Mouse (Mus musculus) forebrain, embryonic 13.5 days (tissue): ENCODE data around the gene Slc16a12. TPM values are rescaled to one million over a fixed set of nuclear protein-coding genes. Genes with fewer than 3 reads are reported as not detected.
"Not testable (repeated sequence)": the region's sequence is repeated elsewhere in the genome, so short reads cannot be mapped to it uniquely, and the experiment has no call there.

ENCODE experiments used
- ATAC-seq: fragments of 200-750 bp; cut with Nextera tagmentation; 2 replicates; pipeline ENCODE4 v1.8.0; 2017
- H3K27ac ChIP-seq: fragments of 300-500 bp; sonication (generic); 2 replicates; pipeline ENCODE4 v1.5.1; 2015; ENCODE audit warnings: inconsistent platforms, mild to moderate bottlenecking, moderate library complexity
- H3K27me3 ChIP-seq: fragments of 300-500 bp; sonication (generic); 2 replicates; pipeline ENCODE4 v1.6.1; 2015; ENCODE audit warnings: mild to moderate bottlenecking, inconsistent platforms
- H3K36me3 ChIP-seq: fragments of 300-500 bp; sonication (generic); 2 replicates; pipeline ENCODE4 v1.6.1; 2015; ENCODE audit warnings: mild to moderate bottlenecking, inconsistent platforms; ENCODE audit not compliant: poor library complexity, severe bottlenecking
- H3K4me1 ChIP-seq: fragments of 300-500 bp; sonication (generic); 2 replicates; pipeline ENCODE4 v1.6.1; 2015; ENCODE audit warnings: inconsistent platforms
- H3K4me2 ChIP-seq: fragments of 300-500 bp; sonication (generic); 2 replicates; pipeline ENCODE4 v1.6.1; 2015; ENCODE audit warnings: inconsistent platforms, mild to moderate bottlenecking, moderate library complexity
- H3K4me3 ChIP-seq: fragments of 300-500 bp; sonication (generic); 2 replicates; pipeline ENCODE4 v1.5.1; 2015; ENCODE audit warnings: mild to moderate bottlenecking, inconsistent platforms
- H3K9ac ChIP-seq: fragments of 300-500 bp; sonication (generic); 2 replicates; pipeline ENCODE4 v1.6.1; 2015; ENCODE audit warnings: mild to moderate bottlenecking, inconsistent platforms
- H3K9me3 ChIP-seq: fragments of 300-500 bp; sonication (generic); replicated peaks from 2 replicates; pipeline ENCODE4 v1.6.1; 2016; ENCODE audit warnings: inconsistent platforms
- WGBS: fragments of 180-500 bp; shearing (Covaris S2); methylation state at CpG from one replicate; pipeline ENCODE4 v1.1.7; 2015; 5-methylcytosine and 5-hydroxymethylcytosine counted together
- polyA plus RNA-seq: library from polyadenylated mRNA; unstranded; fragments of >200 nt; fragmentation: Nextera tagmentation; extraction: Ambion mirVana; gene quantifications from 2 replicates; pipeline ENCODE4 v1.2.1, GENCODE M21; 2015

Slc16a12 gene
- polyA plus RNA-seq, 1 experiment from 2014 or later, result 1.8 TPM

DNA sequence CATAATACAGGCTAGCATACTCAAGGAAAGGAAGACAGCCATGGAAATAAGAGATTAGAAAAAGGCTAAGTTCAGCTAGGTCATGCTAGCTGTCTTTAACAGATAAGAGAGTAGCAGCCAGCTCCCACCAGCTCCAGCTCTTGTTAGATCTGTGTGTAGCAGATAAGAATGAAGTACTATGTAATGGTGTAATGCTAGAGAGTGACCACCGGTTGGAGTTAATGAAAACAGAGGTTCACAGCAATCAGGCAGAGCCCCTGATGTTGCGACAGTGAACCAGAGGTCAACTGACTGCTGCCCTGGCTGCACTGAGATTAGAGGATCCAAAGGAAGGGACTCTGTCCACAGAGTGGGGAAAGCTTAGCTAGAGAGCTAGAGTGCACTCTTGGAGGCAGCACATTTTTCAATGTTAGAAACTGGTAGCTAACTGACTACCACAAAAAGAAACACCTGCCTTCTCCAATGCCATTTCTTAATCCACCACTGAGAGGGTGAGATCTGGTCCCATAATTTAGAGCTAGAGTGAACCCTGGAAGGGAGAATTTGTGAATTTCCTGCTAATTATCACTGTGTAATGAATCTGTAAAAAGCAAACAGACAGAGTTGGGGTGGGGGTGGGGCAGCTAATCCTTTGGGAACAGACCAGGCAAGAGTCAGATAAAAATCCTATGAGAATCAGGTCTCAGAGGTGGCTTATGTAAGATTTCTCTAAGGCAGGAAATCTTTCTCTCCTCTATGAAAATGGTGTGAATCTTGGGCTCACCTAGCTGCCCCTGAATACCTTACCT is 90.4 kb downstream of the Slc16a12 start:
- no peaks in the 10 kb centered on the region for H3K4me1 ChIP-seq
- H3K27ac ChIP-seq, result no peak overlapping the region
- WGBS, result 32% methylated on average over 2 of the region's 2 CpGs
- H3K9me3 ChIP-seq, result no peaks in the 10 kb centered on the region
- H3K36me3 ChIP-seq, result no peaks in the 10 kb centered on the region
- no peak overlapping the region for H3K4me2 ChIP-seq
- no peak for ATAC-seq
- H3K27me3 ChIP-seq, result no peaks in the 10 kb centered on the region
- H3K4me3 ChIP-seq, result no peak overlapping the region
- no peak overlapping the region for H3K9ac ChIP-seq

DNA sequence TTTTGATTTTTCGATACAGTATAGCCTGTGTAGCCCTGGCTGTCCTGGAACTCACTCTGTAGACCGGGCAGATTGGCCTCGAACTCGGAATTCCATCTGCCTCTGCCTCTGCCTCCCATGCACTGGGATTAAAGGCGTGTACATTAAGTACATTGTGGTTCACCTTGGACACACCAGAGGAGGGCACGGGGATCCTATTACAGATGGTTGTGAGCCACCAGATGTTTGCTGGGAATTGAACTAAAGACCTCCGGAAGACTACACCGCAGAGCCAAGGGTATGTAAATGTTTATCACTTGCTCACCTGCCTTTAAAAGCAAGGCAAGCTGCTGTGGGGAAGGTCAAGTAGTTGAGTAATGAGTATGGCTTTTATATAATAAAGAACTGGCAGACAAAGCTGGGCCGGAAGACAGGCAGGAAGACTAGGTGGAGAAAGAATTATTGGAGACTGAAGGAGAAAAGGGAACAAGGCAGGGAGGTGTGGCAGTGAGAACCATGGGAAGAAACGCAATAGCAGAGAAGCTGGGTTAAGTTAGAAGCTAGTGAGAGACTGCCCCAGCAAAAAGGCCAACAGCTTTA is 91.8 kb downstream of the Slc16a12 start:
- Histone ChIP-seq H3K27me3 (no peaks in the 10 kb centered on the region), H3K4me3 (no peak overlapping the region), H3K4me2 (no peak overlapping the region), H3K4me1 (no peaks in the 10 kb centered on the region), H3K9me3 (no peaks in the 10 kb centered on the region), H3K36me3 (no peaks in the 10 kb centered on the region), H3K27ac (no peak overlapping the region), H3K9ac (no peak overlapping the region)
- no peak for ATAC-seq
- 86% methylated on average over 10 of the region's 10 CpGs for WGBS

DNA sequence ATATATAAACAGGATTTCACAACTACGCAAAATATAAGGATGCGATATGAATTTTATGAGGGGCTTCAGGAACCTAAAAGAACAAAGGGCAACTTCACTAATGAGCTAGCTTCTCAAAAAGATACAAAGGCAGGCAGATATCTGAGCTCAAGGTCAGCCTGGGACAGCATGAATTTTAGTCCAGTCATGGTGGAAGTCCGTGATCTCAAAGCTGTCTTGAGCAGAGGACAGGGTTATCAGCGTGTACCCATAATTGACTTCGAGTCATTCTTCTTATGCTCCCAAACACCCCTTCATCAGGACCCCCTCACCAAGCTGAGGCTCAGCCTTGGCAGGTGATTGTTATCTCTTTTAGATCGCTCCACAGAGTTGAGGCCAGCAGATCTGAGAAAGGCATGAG is 96.1 kb downstream of the Slc16a12 start:
- no peak for ATAC-seq

DNA sequence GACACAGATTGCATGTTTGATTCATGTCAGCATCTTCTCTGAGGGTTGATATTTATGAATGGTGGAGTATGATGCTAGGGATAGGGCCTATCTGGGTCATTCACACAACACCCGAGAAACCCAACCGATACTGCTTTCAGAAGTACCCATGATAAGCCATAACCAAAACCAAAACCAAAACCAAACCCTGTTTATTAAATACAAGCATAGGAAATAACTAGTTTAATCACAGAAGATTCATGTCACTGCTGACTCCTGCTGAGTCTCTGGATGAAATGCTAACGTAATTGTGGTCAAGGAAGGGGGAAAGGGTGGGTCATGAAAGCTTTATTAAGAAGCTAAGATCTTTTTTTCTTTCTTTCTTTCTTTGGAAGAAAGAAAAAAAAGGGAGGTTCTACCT is 96.8 kb downstream of the Slc16a12 start:
- no peak overlapping the region for H3K9ac ChIP-seq
- H3K27ac ChIP-seq, result no peak overlapping the region
- 92% methylated on average over 3 of the region's 3 CpGs for WGBS
- H3K9me3 ChIP-seq, result no peaks in the 10 kb centered on the region
- no peak for ATAC-seq
- no peak overlapping the region for H3K4me3 ChIP-seq
- no peak overlapping the region for H3K4me2 ChIP-seq
- H3K27me3 ChIP-seq, result no peaks in the 10 kb centered on the region
- H3K4me1 ChIP-seq, result no peaks in the 10 kb centered on the region
- no peaks in the 10 kb centered on the region for H3K36me3 ChIP-seq

More for the DNA sequence above, 96.1 kb downstream of the Slc16a12 start:
- Histone ChIP-seq H3K27ac (no peak overlapping the region), H3K4me1 (no peaks in the 10 kb centered on the region), H3K4me2 (no peak overlapping the region), H3K9me3 (no peaks in the 10 kb centered on the region), H3K36me3 (no peaks in the 10 kb centered on the region), H3K9ac (no peak overlapping the region), H3K4me3 (no peak overlapping the region), H3K27me3 (no peaks in the 10 kb centered on the region)
- WGBS, result 87% methylated on average over 6 of the region's 6 CpGs

DNA sequence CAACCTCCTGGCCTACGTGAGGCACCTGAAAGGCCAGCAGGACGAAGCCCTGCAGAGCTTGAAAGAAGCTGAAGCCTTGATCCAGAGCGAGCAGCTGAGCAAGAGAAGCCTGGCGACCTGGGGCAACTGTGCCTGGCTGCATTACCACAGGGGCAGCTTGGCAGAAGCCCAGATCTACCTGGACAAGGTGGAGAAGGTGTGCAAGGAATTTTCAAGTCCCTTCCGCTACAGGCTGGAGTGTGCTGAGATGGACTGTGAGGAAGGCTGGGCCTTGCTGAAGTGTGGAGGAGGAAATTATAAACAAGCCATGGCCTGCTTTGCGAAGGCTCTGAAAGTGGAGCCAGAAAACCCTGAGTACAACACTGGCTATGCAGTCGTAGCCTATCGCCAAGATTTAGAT is 99.5 kb downstream of the Slc16a12 start:
- H3K4me3 ChIP-seq, ATAC-seq, H3K4me1 ChIP-seq, H3K9me3 ChIP-seq, H3K27ac ChIP-seq, H3K4me2 ChIP-seq, H3K9ac ChIP-seq, H3K27me3 ChIP-seq, H3K36me3 ChIP-seq: not testable (repeated sequence)
- 91% methylated on average over 8 of the region's 8 CpGs for WGBS

DNA sequence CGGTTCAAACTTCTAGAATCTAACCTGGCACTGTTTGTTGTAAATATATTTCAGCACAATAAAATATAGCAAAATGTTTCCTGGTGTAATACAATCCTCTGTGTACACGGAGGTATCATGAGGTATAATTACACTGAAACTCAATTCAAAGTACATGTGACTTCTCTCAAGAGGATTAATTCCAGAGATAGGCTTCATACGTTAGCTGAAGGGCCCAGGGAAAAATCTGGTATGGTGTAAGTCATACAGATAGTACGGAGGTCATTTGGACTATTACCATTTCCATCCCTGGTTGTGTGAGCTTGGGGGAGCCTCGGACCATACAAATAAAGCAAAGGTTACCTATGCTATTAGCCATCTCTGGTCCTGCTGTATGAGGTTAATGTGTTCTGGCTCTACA is 104.5 kb downstream of the Slc16a12 start:
- ATAC-seq, result no peak
- Histone ChIP-seq H3K9ac (no peak overlapping the region), H3K4me1 (no peaks in the 10 kb centered on the region), H3K9me3 (no peaks in the 10 kb centered on the region), H3K36me3 (no peaks in the 10 kb centered on the region), H3K27ac (no peak overlapping the region), H3K4me2 (no peak overlapping the region), H3K27me3 (no peaks in the 10 kb centered on the region), H3K4me3 (no peak overlapping the region)
- 86% methylated on average over 5 of the region's 5 CpGs for WGBS

DNA sequence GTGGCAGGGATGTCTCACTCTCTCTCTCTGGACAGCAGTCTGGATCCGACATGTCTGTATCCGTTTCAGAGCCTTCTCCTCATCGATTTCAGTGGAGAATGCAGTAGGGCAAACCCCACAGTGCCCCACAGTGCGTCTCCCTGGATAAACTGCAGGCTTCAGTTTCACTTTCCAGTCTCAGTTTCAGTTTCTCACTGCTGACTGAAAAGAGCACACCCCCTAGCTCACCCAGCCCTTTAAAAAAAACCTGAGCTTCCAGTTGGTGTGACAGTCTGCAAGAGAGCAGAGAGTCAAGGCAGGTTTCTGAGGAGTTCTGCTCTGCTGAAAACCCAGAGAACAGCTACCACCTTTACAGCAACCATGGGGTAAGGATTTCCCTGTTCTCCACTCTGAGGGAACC is 106.5 kb downstream of the Slc16a12 start, which contains the start of the genes Ifit1bl2 and Ifit1:
TSS of gene Ifit1bl2 (minus strand) at position 121 of the 400 bp plus-strand sequence.
TSS of gene Ifit1 (plus strand) at position 249 of the 400 bp plus-strand sequence.
- no peak for ATAC-seq
- Histone ChIP-seq H3K4me2 (no peak within 1 kb of the TSS), H3K4me3 (no peak within 1 kb of the TSS), H3K9me3 (no peaks in the 10 kb centered on the region), H3K9ac (no peak within 1 kb of the TSS), H3K27ac (no peak within 1 kb of the TSS), H3K4me1 (no peaks in the 10 kb centered on the region), H3K36me3 (no peaks in the 10 kb centered on the region), H3K27me3 (no peaks in the 10 kb centered on the region)
- 67% methylated on average over 4 of the region's 4 CpGs for WGBS

DNA sequence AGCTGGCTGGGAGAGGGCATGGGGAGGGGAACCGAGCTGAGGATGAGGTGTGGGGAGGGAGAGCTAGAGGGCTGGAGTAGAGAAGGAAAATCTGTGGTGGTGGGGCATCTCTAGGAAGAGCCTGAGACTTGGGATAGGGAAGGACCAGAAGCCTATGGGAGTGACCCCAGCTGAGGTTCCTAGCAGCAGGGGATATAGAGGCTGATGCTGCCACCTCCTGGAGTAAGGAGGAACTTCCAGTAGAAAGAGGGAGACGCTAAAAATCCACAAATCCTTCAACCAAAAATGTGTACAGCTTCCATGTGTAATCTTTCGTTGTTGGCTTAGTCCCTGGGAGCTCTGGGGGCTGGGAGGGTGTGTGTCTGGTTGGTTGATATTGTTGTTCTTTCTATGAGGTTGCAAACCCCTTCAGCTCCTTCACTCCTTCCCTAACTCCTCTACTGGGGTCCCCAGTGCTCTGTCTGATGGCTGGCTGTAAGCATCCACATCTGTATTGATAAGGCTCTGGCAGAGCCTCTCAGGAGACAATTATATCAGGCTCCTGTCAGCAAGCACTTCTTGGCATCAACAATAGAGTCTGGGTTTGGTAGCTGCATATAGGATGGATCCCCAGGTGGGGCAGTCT is 110.0 kb downstream of the Slc16a12 start:
- Histone ChIP-seq H3K4me3 (no peak overlapping the region), H3K9me3 (no peaks in the 10 kb centered on the region), H3K9ac (no peak overlapping the region), H3K4me1 (no peaks in the 10 kb centered on the region), H3K4me2 (no peak overlapping the region), H3K27me3 (no peaks in the 10 kb centered on the region), H3K36me3 (no peaks in the 10 kb centered on the region), H3K27ac (no peak overlapping the region)
- peak; percentile 80 for ATAC-seq
- WGBS, result 15% methylated on average over 3 of the region's 3 CpGs

DNA sequence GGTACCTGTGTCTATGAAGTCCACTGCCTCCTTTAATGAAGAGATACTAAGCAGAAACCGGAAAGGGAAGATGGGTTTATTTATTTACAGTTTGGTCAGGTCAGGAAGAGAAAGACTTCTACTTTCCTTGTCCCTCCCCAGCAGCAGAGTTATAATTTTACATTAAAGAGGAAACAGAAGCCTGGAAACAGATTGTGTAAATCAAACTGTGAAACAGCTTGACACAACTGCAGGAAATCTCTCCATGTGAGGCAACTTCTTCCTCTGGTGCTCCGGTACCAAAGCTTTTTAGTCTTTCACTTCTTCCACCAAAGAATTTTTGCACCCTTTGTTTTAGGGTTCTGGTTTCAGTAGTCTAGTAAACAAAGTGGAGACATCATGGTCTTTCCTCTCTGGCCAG is 113.6 kb downstream of the Slc16a12 start:
- no peaks in the 10 kb centered on the region for H3K9me3 ChIP-seq
- H3K27ac ChIP-seq, result no peak overlapping the region
- no peaks in the 10 kb centered on the region for H3K36me3 ChIP-seq
- H3K9ac ChIP-seq, result no peak overlapping the region
- no peaks in the 10 kb centered on the region for H3K27me3 ChIP-seq
- ATAC-seq, result no peak
- no peak overlapping the region for H3K4me3 ChIP-seq
- no peaks in the 10 kb centered on the region for H3K4me1 ChIP-seq
- WGBS, result 80% methylated on average over 2 of the region's 2 CpGs
- H3K4me2 ChIP-seq, result no peak overlapping the region

DNA sequence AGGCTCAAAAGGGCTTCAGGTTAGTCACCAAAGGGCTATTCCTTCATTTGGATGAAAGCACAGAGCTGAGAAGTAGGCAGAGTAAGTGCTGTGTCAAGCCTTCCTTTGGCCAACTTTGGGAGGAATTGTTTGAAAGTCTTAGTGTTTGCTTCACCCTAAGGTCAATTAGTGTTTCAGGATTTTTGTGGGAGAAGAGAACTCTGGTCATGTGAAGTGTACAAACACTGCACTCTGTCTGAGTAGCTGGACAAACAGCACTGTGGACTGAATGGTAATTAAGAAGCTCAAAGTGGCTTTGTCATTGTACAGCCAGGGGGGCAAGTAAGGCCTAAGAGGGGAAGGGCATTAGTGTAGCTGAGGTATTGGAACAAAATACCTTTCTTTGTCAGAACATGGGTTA is 115.6 kb downstream of the Slc16a12 start:
- Histone ChIP-seq H3K36me3 (no peaks in the 10 kb centered on the region), H3K9me3 (no peaks in the 10 kb centered on the region), H3K27me3 (no peaks in the 10 kb centered on the region), H3K9ac (no peak overlapping the region), H3K4me2 (no peak overlapping the region), H3K4me1 (no peaks in the 10 kb centered on the region), H3K27ac (no peak overlapping the region), H3K4me3 (no peak overlapping the region)
- ATAC-seq, result no peak

DNA sequence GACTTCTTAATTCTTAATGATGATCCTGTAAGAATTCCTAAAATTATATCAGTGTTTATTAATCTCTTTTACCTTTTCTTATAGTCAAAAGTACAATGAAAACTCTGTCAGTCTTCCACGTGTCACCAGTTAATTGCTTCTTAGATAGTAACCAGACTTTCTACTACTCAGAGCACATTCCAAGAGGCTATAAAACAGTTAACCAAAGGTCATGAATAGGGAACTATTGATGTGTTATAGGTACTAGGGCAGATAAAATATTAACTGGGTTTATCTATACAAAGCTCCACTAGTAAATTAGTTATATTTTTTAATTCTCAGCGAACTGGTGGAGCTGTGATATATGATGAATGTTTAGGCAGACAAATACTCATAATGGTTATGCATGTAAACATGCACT is 119.6 kb downstream of the Slc16a12 start:
- 85% methylated on average over 2 of the region's 2 CpGs for WGBS
- H3K36me3 ChIP-seq, result no peaks in the 10 kb centered on the region
- no peak for ATAC-seq
- H3K9me3 ChIP-seq, result no peaks in the 10 kb centered on the region
- no peak overlapping the region for H3K4me3 ChIP-seq
- H3K4me2 ChIP-seq, result no peak overlapping the region
- no peak overlapping the region for H3K9ac ChIP-seq
- no peaks in the 10 kb centered on the region for H3K4me1 ChIP-seq
- H3K27ac ChIP-seq, result no peak overlapping the region
- H3K27me3 ChIP-seq, result no peaks in the 10 kb centered on the region

DNA sequence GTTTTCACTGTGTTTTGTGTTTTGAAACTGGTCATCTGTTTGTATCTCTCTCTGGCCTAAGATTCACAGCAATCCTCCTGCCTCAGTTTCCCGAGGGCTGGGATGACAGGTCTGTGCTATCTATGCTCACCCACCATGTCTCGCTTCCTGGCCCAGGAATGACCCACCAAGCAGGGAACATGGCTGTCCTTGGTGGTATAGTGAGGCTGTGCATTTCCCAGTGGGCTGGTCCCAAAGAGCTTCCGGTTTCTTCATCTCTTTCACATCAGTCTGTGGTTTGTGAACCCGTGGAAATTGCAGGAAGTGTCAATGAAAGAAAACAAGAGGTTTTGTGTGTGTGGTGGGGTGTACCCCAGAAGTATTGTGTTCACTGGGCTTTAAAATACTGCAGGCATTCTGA is 122.4 kb downstream of the Slc16a12 start:
- ATAC-seq, result no peak
- H3K4me1 ChIP-seq, result no peaks in the 10 kb centered on the region
- H3K27ac ChIP-seq, result no peak overlapping the region
- H3K27me3 ChIP-seq, result no peaks in the 10 kb centered on the region
- no peaks in the 10 kb centered on the region for H3K36me3 ChIP-seq
- WGBS, result 87% methylated on average over 4 of the region's 4 CpGs
- H3K9ac ChIP-seq, result no peak overlapping the region
- H3K4me2 ChIP-seq, result no peak overlapping the region
- no peak overlapping the region for H3K4me3 ChIP-seq
- no peaks in the 10 kb centered on the region for H3K9me3 ChIP-seq
